Mouse (Mus musculus) C2C12 (cell line): ENCODE data around the gene Bicd2. TPM values are rescaled to one million over a fixed set of nuclear protein-coding genes. Genes with fewer than 3 reads are reported as not detected.

Experiments used
- H3K27me3 ChIP-seq: one replicate; pipeline ENCODE4 v1.6.1; 2011; ENCODE audit not compliant: control insufficient read depth, insufficient read depth, insufficient read length
- H3K36me3 ChIP-seq: one replicate; pipeline ENCODE4 v1.6.1; 2011; ENCODE audit not compliant: control insufficient read depth, insufficient read depth
- H3K4me3 ChIP-seq: one replicate; pipeline ENCODE4 v1.5.1; 2011; ENCODE audit warnings: mild to moderate bottlenecking, control low read depth; ENCODE audit not compliant: poor library complexity, insufficient read depth, severe bottlenecking
- H3K79me2 ChIP-seq: one replicate; pipeline ENCODE4 v1.6.1; 2011; ENCODE audit not compliant: control insufficient read depth, insufficient read depth
- H3K79me3 ChIP-seq: one replicate; pipeline ENCODE4 v1.6.1; 2011; ENCODE audit warnings: low read depth, control low read depth
- H3ac ChIP-seq: one replicate; pipeline ENCODE3; 2011; ENCODE audit warnings: low read depth; ENCODE audit not compliant: control insufficient read depth, insufficient read length
- CEBPB ChIP-seq: IDR thresholded peaks from one replicate; pipeline ENCODE4 v1.6.1; 2011; ENCODE audit warnings: low read depth, mild to moderate bottlenecking, control low read depth, moderate library complexity
- CTCF ChIP-seq: IDR thresholded peaks from one replicate; pipeline ENCODE4 v1.5.1; 2011; ENCODE audit not compliant: control insufficient read depth, insufficient read depth, insufficient read length
- FOSL1 ChIP-seq: IDR thresholded peaks from one replicate; pipeline ENCODE4 v1.8.0; 2011; ENCODE audit warnings: mild to moderate bottlenecking, low read length; ENCODE audit not compliant: poor library complexity, insufficient read depth, severe bottlenecking
- MAX ChIP-seq: IDR thresholded peaks from one replicate; pipeline ENCODE4 v1.6.1; 2011; ENCODE audit warnings: mild to moderate bottlenecking, control low read depth
- MYOD1 ChIP-seq: IDR thresholded peaks from one replicate; pipeline ENCODE4 v1.6.1; 2011; ENCODE audit warnings: low read depth; ENCODE audit not compliant: control insufficient read depth, insufficient read length
- MYOG ChIP-seq: IDR thresholded peaks from one replicate; pipeline ENCODE4 v1.6.1; 2011; ENCODE audit not compliant: control insufficient read depth, insufficient read length; ENCODE audit errors: extremely low read depth
- USF1 ChIP-seq: IDR thresholded peaks from one replicate; pipeline ENCODE4 v1.6.1; 2011; ENCODE audit warnings: low read depth, mild to moderate bottlenecking, control low read depth, moderate library complexity
- polyA plus RNA-seq: library from polyadenylated mRNA; unstranded; fragments of >200 nt; fragmentation: generic; extraction: Trizol; gene quantifications from one replicate; pipeline ENCODE4 v1.2.1, GENCODE M21; 2012; ENCODE audit warnings: missing spikeins

Bicd2 gene
- polyA plus RNA-seq, 1 experiment = 42.9 TPM

- H3K79me3 ChIP-seq = peaks cover 23% of the 10 kb centered on the region
- no peak overlapping the region for H3ac ChIP-seq
- no peak for TF ChIP-seq USF1
- TF ChIP-seq CEBPB = no peak
- no peak for TF ChIP-seq MAX
- TF ChIP-seq FOSL1 = no peak
- no peak for TF ChIP-seq MYOG
- TF ChIP-seq MYOD1 = no peak
- no peak for TF ChIP-seq CTCF
- H3K36me3 ChIP-seq = peaks cover 48% of the 10 kb centered on the region
- H3K79me2 ChIP-seq = peaks cover 47% of the 10 kb centered on the region
- no peak overlapping the region for H3K4me3 ChIP-seq
- H3K27me3 ChIP-seq = no peaks in the 10 kb centered on the region
Measured at GRCm38 (mm10) chr13:49433268-49434029, 92.1 kb downstream of the Bicd2 start.

- no peak overlapping the region for H3ac ChIP-seq
- H3K36me3 ChIP-seq = peaks cover 52% of the 10 kb centered on the region
- no peaks in the 10 kb centered on the region for H3K27me3 ChIP-seq
- TF ChIP-seq MYOD1 = no peak
- no peak for TF ChIP-seq CEBPB
- no peak for TF ChIP-seq MAX
- peaks cover 24% of the 10 kb centered on the region for H3K79me2 ChIP-seq
- H3K79me3 ChIP-seq = peaks cover 8% of the 10 kb centered on the region
- H3K4me3 ChIP-seq = no peak overlapping the region
Measured at GRCm38 (mm10) chr13:49435745-49436144, 94.4 kb downstream of the Bicd2 start.

- TF ChIP-seq CTCF = no peak
- no peak for TF ChIP-seq USF1
- H3K27me3 ChIP-seq = no peaks in the 10 kb centered on the region
- H3ac ChIP-seq = no peak overlapping the region
- H3K79me2 ChIP-seq = peaks cover 20% of the 10 kb centered on the region
- H3K79me3 ChIP-seq = peaks cover 7% of the 10 kb centered on the region
- H3K4me3 ChIP-seq = no peak overlapping the region
- peaks cover 52% of the 10 kb centered on the region for H3K36me3 ChIP-seq
Measured at GRCm38 (mm10) chr13:49436170-49436569, 94.8 kb downstream of the Bicd2 start.

Other genes starting within 250 kb of the Bicd2 start
- not detected for gene Wnk2, start 193.6 kb upstream of the Bicd2 start, polyA plus RNA-seq
- 78.6 TPM for gene Ninj1, start 154.1 kb upstream of the Bicd2 start, polyA plus RNA-seq
- 159 TPM for gene Card19, start 125.5 kb upstream of the Bicd2 start, polyA plus RNA-seq
- 0.25 TPM for gene Susd3, start 92.9 kb upstream of the Bicd2 start, polyA plus RNA-seq
- gene Fgd3, start 21.3 kb upstream of the Bicd2 start, polyA plus RNA-seq = 44.8 TPM
- gene Ippk, start 79.7 kb downstream of the Bicd2 start, polyA plus RNA-seq = 5.4 TPM
- gene Tes3-ps, start 151.7 kb downstream of the Bicd2 start, polyA plus RNA-seq = 0.59 TPM
- gene Ecm2, start 163.2 kb downstream of the Bicd2 start, polyA plus RNA-seq = 0.04 TPM
- gene Aspn, start 202.9 kb downstream of the Bicd2 start, polyA plus RNA-seq = 0.14 TPM
- gene Omd, start 240.9 kb downstream of the Bicd2 start, polyA plus RNA-seq = 0.32 TPM